Mouse (Mus musculus) left cerebral cortex, postnatal 25 days (tissue): ENCODE data around the gene Nrbf2. TPM values are rescaled to one million over a fixed set of nuclear protein-coding genes. Genes with fewer than 3 reads are reported as not detected.

Experiments used
- DNase-seq, 2 experiments: peaks; one replicate each; pipeline ENCODE4 v3.0.0; 2022; ENCODE audit warnings: low spot score in 2 of 2, mixed read lengths in 1 of 2
- intact Hi-C: fragments of 180-260 bp; cut with DNase I; formaldehyde crosslinking; loops from one replicate; pipeline ENCODE4 v1.15.1; 2025
- total RNA-seq, 2 experiments: library from RNA; stranded (reverse); gene quantifications; 2 replicates each; pipeline ENCODE4 v1.2.3; 2021

The Nrbf2 gene
- total RNA-seq, 2 experiments from 2014 or later = 16.6 to 19.1 TPM

DNA sequence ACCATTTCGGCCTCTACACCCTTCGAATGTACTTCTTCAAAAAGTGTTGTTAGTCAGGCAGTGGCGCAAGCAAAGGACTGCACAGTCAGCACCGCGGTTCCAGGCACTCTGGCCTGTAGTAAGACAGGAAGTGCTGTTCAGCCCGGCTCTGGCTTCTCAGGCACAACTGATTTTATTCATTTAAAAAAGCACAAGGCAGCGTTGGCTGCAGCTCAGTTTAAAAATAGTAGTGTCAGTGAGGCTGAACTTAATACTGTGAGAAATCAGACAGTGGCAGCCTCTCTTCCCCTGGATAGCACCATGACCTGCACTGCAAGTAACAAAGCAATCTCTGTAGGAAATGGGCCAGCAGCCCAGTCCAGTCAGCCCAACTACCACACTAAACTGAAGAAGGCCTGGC lies 59.0 kb downstream of the Nrbf2 start:
- intact Hi-C loops = no loop called here
- peak; percentile 61 to 75 for DNase-seq

DNA sequence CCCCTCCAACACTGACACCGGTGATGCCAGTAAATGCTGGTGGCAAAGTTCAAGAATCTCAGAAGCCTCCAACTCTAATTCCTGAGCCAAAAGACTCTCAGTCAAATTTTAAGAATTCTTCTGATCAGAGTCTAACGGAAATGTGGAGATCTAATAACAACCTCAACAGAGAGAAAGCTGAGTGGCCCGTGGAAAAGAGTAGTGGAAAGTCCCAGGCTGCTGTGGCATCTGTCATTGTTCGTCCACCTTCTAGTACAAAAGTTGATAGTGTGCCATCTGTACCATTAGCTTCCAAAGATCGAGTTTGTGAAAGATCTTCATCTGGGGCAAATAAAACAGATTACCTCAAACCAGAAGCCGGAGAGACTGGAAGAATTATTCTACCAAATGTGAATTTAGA lies 59.6 kb downstream of the Nrbf2 start:
- intact Hi-C loops = no loop called here
- no peak for DNase-seq

DNA sequence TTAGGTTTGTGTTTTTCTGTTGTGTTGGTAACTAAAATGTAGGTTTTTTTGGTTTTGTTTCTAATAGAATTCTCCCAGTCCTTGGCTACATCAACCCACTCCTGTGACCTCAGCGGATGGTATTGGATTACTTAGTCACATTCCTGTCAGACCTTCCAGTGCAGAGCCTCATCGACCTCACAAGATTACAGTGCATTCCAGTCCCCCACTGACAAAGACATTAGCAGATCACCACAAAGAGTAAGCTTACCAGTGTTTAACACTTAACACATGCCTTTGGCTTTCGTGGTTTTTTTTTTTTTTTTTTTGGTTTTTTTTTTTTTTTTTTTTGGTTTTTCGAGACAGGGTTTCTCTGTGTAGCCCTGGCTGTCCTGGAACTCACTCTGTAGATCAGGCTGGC lies 61.2 kb downstream of the Nrbf2 start:
- intact Hi-C loops = no loop called here

DNA sequence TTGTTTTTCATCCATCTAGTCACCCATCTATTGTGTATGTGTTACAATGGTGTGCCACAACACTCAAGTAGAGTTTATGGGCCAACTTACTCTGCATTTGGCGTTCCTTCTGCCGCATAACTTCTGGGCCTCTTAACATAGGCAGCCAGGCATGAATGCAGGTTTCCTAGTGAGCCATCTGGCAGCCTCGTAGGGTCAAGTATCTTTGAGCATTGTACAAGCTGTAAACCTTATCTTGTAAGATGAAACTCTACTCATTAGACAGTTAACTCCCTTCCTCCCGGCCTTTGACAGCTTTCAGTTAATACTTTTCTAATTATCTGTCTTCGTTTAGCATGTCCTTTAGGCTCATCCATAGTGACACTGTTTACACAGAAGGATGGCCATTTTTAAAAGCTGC lies 63.8 kb downstream of the Nrbf2 start:
- no peak for DNase-seq
- intact Hi-C loops = no loop called here

More for the DNA sequence above, 61.2 kb downstream of the Nrbf2 start:
- DNase-seq = no peak

DNA sequence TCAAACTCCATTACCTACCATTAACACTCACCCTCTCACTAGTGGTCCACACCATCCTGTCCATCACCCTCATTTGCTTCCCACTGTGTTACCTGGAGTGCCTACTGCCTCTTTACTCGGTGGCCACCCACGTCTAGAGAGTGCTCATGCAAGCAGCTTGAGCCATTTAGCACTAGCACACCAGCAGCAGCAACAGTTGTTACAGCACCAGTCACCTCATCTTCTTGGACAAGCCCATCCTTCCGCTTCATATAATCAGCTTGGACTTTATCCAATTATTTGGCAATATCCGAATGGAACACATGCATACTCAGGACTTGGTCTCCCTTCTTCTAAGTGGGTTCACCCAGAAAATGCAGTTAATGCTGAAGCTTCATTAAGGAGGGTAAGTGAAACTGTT lies 64.9 kb downstream of the Nrbf2 start:
- intact Hi-C loops = no loop called here
- no peak for DNase-seq

DNA sequence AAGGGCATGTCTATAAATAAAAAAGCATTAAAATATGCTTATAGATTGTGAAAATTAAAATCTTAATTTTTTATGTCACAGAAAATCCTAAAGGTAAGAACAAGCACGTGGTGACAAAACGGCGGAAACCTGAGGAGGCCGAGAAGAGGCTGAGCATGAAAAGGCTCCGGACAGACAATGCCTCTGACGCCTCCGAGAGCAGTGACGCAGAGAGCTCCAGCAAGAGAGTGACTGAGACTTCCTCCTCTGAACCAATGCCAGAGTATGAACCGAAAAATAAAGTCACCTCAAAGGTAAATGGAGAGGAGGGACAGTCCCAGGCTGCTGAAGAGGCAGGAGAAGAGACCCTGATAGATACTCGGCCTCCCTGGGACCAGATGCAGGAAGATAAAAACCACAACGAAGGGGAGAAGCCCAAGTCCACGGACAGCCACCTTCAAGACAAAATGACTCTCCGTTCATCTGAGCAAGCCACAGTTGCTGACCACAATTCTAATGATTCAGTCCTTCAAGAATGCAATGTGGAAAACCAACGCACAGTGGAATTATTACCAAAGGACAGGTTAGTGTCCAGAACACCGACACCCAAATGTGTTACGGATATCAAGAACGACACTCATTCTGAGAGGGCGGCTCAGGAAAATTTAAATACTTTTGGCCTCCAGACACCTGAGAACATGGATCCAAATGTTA lies 66.1 kb downstream of the Nrbf2 start:
- no peak for DNase-seq
- intact Hi-C loops = loop anchor here (2.0 kb wide), 1 partner anchor 310 kb away; no protein-coding TSS in a partner anchor

DNA sequence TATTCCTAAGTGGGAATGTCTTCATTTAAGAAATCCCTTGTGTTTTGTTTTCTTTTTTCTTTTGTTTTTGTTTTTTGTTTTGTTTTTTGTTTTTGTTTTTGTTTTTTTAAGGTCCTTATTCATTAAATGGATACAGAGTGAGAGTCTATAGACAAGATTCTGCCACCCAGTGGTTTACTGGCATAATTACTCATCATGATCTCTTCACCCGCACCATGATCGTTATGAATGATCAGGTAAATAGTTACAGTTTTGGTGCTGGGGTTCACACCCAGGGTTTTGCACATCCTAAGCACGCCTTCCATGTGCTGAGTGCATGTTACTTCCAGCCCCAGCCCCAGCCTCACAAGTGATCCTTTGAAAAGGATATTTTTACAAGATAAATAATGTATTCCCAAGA lies 68.2 kb downstream of the Nrbf2 start:
- no peak for DNase-seq
- intact Hi-C loops = no loop called here

Other genes with a start within 250 kb of the Nrbf2 start
- 10 to 100 TPM; 77.1 to 87.7 TPM for gene Jmjd1c, start 189.2 kb downstream of the Nrbf2 start, total RNA-seq
- 10 to 100 TPM; 18.9 to 21.3 TPM for gene Reep3, start 188.4 kb downstream of the Nrbf2 start, total RNA-seq